Mouse (Mus musculus): ENCODE measurements around the gene Tbx3.

DNA sequence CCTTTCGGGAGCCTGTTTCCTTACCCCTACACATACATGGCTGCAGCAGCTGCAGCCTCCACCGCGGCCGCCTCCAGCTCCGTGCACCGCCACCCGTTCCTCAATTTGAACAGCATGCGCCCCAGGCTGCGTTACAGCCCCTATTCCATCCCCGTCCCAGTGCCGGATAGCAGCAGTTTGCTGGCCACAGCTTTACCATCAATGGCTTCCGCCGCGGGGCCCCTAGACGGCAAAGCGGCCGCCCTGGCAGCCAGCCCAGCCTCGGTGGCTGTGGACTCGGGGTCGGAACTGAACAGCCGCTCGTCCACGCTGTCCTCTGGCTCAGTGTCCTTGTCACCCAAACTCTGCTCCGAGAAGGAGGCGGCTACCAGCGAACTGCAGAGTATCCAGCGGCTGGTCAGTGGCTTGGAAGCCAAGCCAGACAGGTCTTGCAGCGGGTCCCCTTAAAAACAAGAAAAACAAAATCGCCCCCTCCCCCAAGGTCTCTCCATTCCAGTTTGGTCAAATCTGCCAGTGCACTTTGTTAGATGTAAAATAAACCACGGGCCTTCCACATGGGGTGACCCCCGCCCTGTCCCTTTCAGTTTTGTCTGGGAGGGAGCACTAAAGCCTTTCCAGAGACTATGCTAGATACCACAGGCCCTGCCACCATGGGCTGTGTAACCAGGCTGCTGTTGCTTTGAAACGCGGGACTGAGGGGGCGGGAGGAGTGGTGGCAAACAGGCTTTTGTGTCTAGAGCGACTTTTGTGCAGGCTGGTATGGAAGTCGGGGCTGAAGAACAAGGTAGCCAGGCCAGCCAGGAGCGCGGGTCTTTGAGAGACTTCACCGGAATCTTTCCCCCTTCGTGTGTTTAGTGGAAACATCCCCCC, 12.4 kb downstream of the Tbx3 start:
- TF ChIP-seq EP300 (IDR thresholded peaks at IDR 0.05; ENCODE audit: low read depth) (no peak), CTCF (IDR thresholded peaks at IDR 0.05; ENCODE audit: low read depth) (no peak)

Measured in liver, embryonic 14.5 days (tissue).